Mouse (Mus musculus): ENCODE measurements around the gene Pih1d1.

DNA sequence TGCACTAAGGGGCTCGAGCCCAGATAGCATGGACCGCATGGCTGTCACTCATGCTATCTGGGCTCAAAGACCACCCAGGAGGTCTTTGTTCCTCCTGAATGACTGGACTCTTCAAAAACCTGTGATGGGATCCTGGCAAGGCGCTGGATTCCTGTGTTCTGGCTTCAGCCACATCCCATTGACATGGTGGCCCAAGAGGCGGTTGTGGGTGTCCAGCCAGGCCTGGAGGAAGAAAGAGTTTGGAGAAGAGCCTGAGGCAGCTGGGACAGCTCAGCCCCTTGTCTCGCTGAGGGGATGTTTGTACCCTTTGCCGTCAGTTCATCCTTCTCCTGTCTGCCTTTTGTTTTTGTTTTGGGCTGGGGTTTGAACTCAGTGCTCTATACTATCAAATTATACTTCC is 4.6 kb upstream of the Pih1d1 start:
- no peak for TF ChIP-seq HCFC1 (IDR thresholded peaks at IDR 0.05; ENCODE audit: low read depth, low read length)
- no peak for TF ChIP-seq POLR2A (IDR thresholded peaks at IDR 0.05; ENCODE audit: control insufficient read depth in 1 of 2, insufficient read depth in 1 of 2, low read depth in 1 of 2, low read length in 2 of 2, poor library complexity in 1 of 2)
- no peak for TF ChIP-seq ZC3H11A (IDR thresholded peaks at IDR 0.05; ENCODE audit: low read depth, low read length)
- TF ChIP-seq EP300 (IDR thresholded peaks at IDR 0.05; ENCODE audit: low read depth in 1 of 2, low read length in 2 of 2) = no peak
- TF ChIP-seq MAFK (IDR thresholded peaks at IDR 0.05; ENCODE audit: borderline replicate concordance, low read depth, low read length) = no peak
- no peak for TF ChIP-seq POLR2AphosphoS5 (IDR thresholded peaks at IDR 0.05; ENCODE audit: borderline replicate concordance, low read depth, low read length)
- TF ChIP-seq POLR2AphosphoS2 (IDR thresholded peaks at IDR 0.05; ENCODE audit: low read length) = no peak
- TF ChIP-seq UBTF (IDR thresholded peaks at IDR 0.05; ENCODE audit: borderline replicate concordance, insufficient read depth, low read depth, low read length) = no peak
- TF ChIP-seq RAD21 (IDR thresholded peaks at IDR 0.05; ENCODE audit: low read depth, low read length) = no peak
- no peak for TF ChIP-seq USF2 (IDR thresholded peaks at IDR 0.05; ENCODE audit: borderline replicate concordance in 1 of 2, insufficient read depth in 1 of 2, low read depth in 1 of 2, low read length in 2 of 2)
